Mouse (Mus musculus) limb, embryonic 10.5 days (tissue): ENCODE data around the gene Efcab5. TPM values are rescaled to one million over a fixed set of nuclear protein-coding genes. Genes with fewer than 3 reads are reported as not detected.
"Not testable (repeated sequence)": the region's sequence is repeated elsewhere in the genome, so short reads cannot be mapped to it uniquely, and the experiment has no call there.

Source experiments
- DNase-seq: peaks from one replicate; pipeline ENCODE4 v3.0.0-alpha.2; 2017; ENCODE audit warnings: low spot score
- H3K27ac ChIP-seq: fragments of 300-500 bp; sonication (generic); 2 replicates; pipeline ENCODE4 v1.5.1; 2016; ENCODE audit warnings: mild to moderate bottlenecking
- H3K27me3 ChIP-seq: fragments of 300-500 bp; sonication (generic); 2 replicates; pipeline ENCODE4 v1.6.1; 2016; ENCODE audit warnings: low read depth, mild to moderate bottlenecking; ENCODE audit not compliant: poor library complexity, severe bottlenecking
- H3K36me3 ChIP-seq: fragments of 300-500 bp; sonication (generic); 2 replicates; pipeline ENCODE4 v1.6.1; 2016; ENCODE audit warnings: mild to moderate bottlenecking, moderate library complexity
- H3K4me1 ChIP-seq: fragments of 300-500 bp; sonication (generic); 2 replicates; pipeline ENCODE4 v1.6.1; 2016
- H3K4me3 ChIP-seq: fragments of 300-500 bp; sonication (generic); 2 replicates; pipeline ENCODE4 v1.5.1; 2016; ENCODE audit warnings: mild to moderate bottlenecking, moderate library complexity
- H3K9me3 ChIP-seq: fragments of 300-500 bp; sonication (generic); replicated peaks from 2 replicates; pipeline ENCODE4 v1.6.1; 2016; ENCODE audit warnings: mild to moderate bottlenecking
- WGBS: fragments of 180-500 bp; shearing (Covaris S2); methylation state at CpG from one replicate; pipeline ENCODE4 v1.1.7; 2016; 5-methylcytosine and 5-hydroxymethylcytosine counted together
- polyA plus RNA-seq: library from polyadenylated mRNA; unstranded; fragments of >200 nt; fragmentation: Nextera tagmentation; extraction: Ambion mirVana; gene quantifications from 2 replicates; pipeline ENCODE4 v1.2.1, GENCODE M21; 2016

Gene Efcab5
- polyA plus RNA-seq, 1 experiment from 2014 or later, result 0.09 TPM

- 93% methylated on average over 6 of the region's 6 CpGs for WGBS
- no peak overlapping the region for H3K27ac ChIP-seq
- no peaks in the 10 kb centered on the region for H3K4me1 ChIP-seq
- no peak for DNase-seq
- H3K9me3 ChIP-seq, result no peaks in the 10 kb centered on the region
- H3K36me3 ChIP-seq, result no peaks in the 10 kb centered on the region
- H3K27me3 ChIP-seq, result no peaks in the 10 kb centered on the region
- no peak overlapping the region for H3K4me3 ChIP-seq
These were observed 80.3 kb downstream of the Efcab5 start for GRCm38 (mm10) chr11:77108442-77108841.

- H3K36me3 ChIP-seq, H3K27me3 ChIP-seq, H3K27ac ChIP-seq, H3K4me1 ChIP-seq, H3K4me3 ChIP-seq, H3K9me3 ChIP-seq, DNase-seq: not testable (repeated sequence)
- WGBS, result 79% methylated on average over 12 of the region's 12 CpGs
These were observed 80.9 kb downstream of the Efcab5 start for GRCm38 (mm10) chr11:77107872-77108271.

- 94% methylated on average over 6 of the region's 6 CpGs for WGBS
- H3K4me3 ChIP-seq, result no peak overlapping the region
- no peaks in the 10 kb centered on the region for H3K9me3 ChIP-seq
- H3K36me3 ChIP-seq, result no peaks in the 10 kb centered on the region
- no peaks in the 10 kb centered on the region for H3K27me3 ChIP-seq
- no peak overlapping the region for H3K27ac ChIP-seq
- no peaks in the 10 kb centered on the region for H3K4me1 ChIP-seq
- no peak for DNase-seq
These were observed 81.8 kb downstream of the Efcab5 start for GRCm38 (mm10) chr11:77106961-77107360.

GRCm38 (mm10) chr11:77100137-77100937, 88.4 kb downstream of the Efcab5 start:
- WGBS, result 15% methylated on average over 10 of the region's 10 CpGs

GRCm38 (mm10) chr11:77098332-77098972, 90.3 kb downstream of the Efcab5 start:
- 82% methylated on average over 19 of the region's 19 CpGs for WGBS

More at GRCm38 (mm10) chr11:77100137-77100937, 88.4 kb downstream of the Efcab5 start:
- DNase-seq, result peak; percentile 86
- H3K27me3 ChIP-seq, result no peaks in the 10 kb centered on the region
- peaks cover 4% of the 10 kb centered on the region; the same call in 1 of the 2 replicates for H3K4me1 ChIP-seq
- H3K36me3 ChIP-seq, result no peaks in the 10 kb centered on the region
- H3K9me3 ChIP-seq, result no peaks in the 10 kb centered on the region
- H3K4me3 ChIP-seq, result no peak overlapping the region
- no peak overlapping the region for H3K27ac ChIP-seq

GRCm38 (mm10) chr11:77096991-77097390, 91.8 kb downstream of the Efcab5 start:
- H3K9me3 ChIP-seq, result no peaks in the 10 kb centered on the region
- H3K27ac ChIP-seq, result no peak overlapping the region
- H3K27me3 ChIP-seq, result no peaks in the 10 kb centered on the region
- WGBS, result 76% methylated on average over 7 of the region's 7 CpGs
- no peak for DNase-seq
- H3K4me1 ChIP-seq, result peaks cover 13% of the 10 kb centered on the region
- H3K4me3 ChIP-seq, result no peak overlapping the region
- H3K36me3 ChIP-seq, result no peaks in the 10 kb centered on the region

More at GRCm38 (mm10) chr11:77098332-77098972, 90.3 kb downstream of the Efcab5 start:
- Histone ChIP-seq H3K9me3 (no peaks in the 10 kb centered on the region), H3K4me1 (peaks cover 8% of the 10 kb centered on the region), H3K27me3 (no peaks in the 10 kb centered on the region), H3K27ac (no peak overlapping the region), H3K4me3 (no peak overlapping the region), H3K36me3 (no peaks in the 10 kb centered on the region)
- DNase-seq, result no peak

- peaks cover 13% of the 10 kb centered on the region for H3K4me1 ChIP-seq
- H3K27me3 ChIP-seq, result no peaks in the 10 kb centered on the region
- no peak overlapping the region for H3K4me3 ChIP-seq
- no peak overlapping the region for H3K27ac ChIP-seq
- no peaks in the 10 kb centered on the region for H3K36me3 ChIP-seq
- 84% methylated on average over 3 of the region's 3 CpGs for WGBS
- no peak for DNase-seq
- H3K9me3 ChIP-seq, result no peaks in the 10 kb centered on the region
These were observed 92.2 kb downstream of the Efcab5 start for GRCm38 (mm10) chr11:77096581-77096980.

- no peaks in the 10 kb centered on the region for H3K27me3 ChIP-seq
- WGBS, result 71% methylated on average over 9 of the region's 10 CpGs
- no peak for DNase-seq
- H3K4me3 ChIP-seq, result no peak overlapping the region
- H3K27ac ChIP-seq, result no peak overlapping the region
- peaks cover 9% of the 10 kb centered on the region; the same call in 1 of the 2 replicates for H3K4me1 ChIP-seq
- H3K36me3 ChIP-seq, result no peaks in the 10 kb centered on the region
- H3K9me3 ChIP-seq, result no peaks in the 10 kb centered on the region
These were observed 93.6 kb downstream of the Efcab5 start for GRCm38 (mm10) chr11:77095206-77095605.

- WGBS, result 71% methylated on average over 8 of the region's 8 CpGs
- no peak overlapping the region for H3K27ac ChIP-seq
These were observed 94.6 kb downstream of the Efcab5 start for GRCm38 (mm10) chr11:77094136-77094535.

GRCm38 (mm10) chr11:77093208-77093607, 95.6 kb downstream of the Efcab5 start:
- H3K9me3 ChIP-seq, result no peaks in the 10 kb centered on the region
- H3K27ac ChIP-seq, result 0 out of 2 replicates have a peak overlapping the region, but pooled peaks have one; percentile 50
- no peaks in the 10 kb centered on the region for H3K36me3 ChIP-seq
- H3K27me3 ChIP-seq, result no peaks in the 10 kb centered on the region
- 2% methylated on average over 11 of the region's 11 CpGs for WGBS
- H3K4me3 ChIP-seq, result peak overlapping the region; percentile 41
- peak; percentile 71 for DNase-seq
- peaks cover 9% of the 10 kb centered on the region; the same call in 1 of the 2 replicates for H3K4me1 ChIP-seq

More at GRCm38 (mm10) chr11:77094136-77094535, 94.6 kb downstream of the Efcab5 start:
- H3K4me1 ChIP-seq, result peaks cover 9% of the 10 kb centered on the region; the same call in 1 of the 2 replicates
- H3K4me3 ChIP-seq, result no peak overlapping the region
- H3K27me3 ChIP-seq, result no peaks in the 10 kb centered on the region
- no peaks in the 10 kb centered on the region for H3K9me3 ChIP-seq
- H3K36me3 ChIP-seq, result no peaks in the 10 kb centered on the region
- DNase-seq, result no peak

- no peak overlapping the region for H3K4me3 ChIP-seq
- WGBS, result 83% methylated on average over 2 of the region's 2 CpGs
- peaks cover 7% of the 10 kb centered on the region; the same call in 1 of the 2 replicates for H3K4me1 ChIP-seq
- H3K27me3 ChIP-seq, result no peaks in the 10 kb centered on the region
- no peak for DNase-seq
- no peak overlapping the region for H3K27ac ChIP-seq
- H3K36me3 ChIP-seq, result no peaks in the 10 kb centered on the region
- no peaks in the 10 kb centered on the region for H3K9me3 ChIP-seq
These were observed 99.6 kb downstream of the Efcab5 start for GRCm38 (mm10) chr11:77089162-77089561.

GRCm38 (mm10) chr11:77087004-77087403, 101.8 kb downstream of the Efcab5 start:
- Histone ChIP-seq H3K4me1 (no peaks in the 10 kb centered on the region), H3K27me3 (0 out of 2 replicates have a peak, but pooled peaks cover 5% of the 10 kb centered on the region), H3K27ac (no peak overlapping the region), H3K4me3 (no peak overlapping the region), H3K9me3 (no peaks in the 10 kb centered on the region), H3K36me3 (no peaks in the 10 kb centered on the region)
- DNase-seq, result no peak
- WGBS, result 84% methylated on average over 2 of the region's 2 CpGs
